Mouse (Mus musculus) ES-E14 (cell line): ENCODE results near the gene Fsd1l.

Source experiments
- HCFC1 ChIP-seq: IDR thresholded peaks from 2 replicates; pipeline ENCODE4 v1.6.1; 2012; ENCODE audit warnings: low read length, inconsistent platforms, borderline replicate concordance; ENCODE audit not compliant: insufficient read depth
- MAFK ChIP-seq: IDR thresholded peaks from 2 replicates; pipeline ENCODE4 v1.6.1; 2014; ENCODE audit warnings: mild to moderate bottlenecking, low read depth, low read length, inconsistent platforms; ENCODE audit not compliant: insufficient read depth
- ZNF384 ChIP-seq: IDR thresholded peaks from 2 replicates; pipeline ENCODE4 v1.6.1; 2012; ENCODE audit warnings: low read depth, low read length, inconsistent platforms

DNA sequence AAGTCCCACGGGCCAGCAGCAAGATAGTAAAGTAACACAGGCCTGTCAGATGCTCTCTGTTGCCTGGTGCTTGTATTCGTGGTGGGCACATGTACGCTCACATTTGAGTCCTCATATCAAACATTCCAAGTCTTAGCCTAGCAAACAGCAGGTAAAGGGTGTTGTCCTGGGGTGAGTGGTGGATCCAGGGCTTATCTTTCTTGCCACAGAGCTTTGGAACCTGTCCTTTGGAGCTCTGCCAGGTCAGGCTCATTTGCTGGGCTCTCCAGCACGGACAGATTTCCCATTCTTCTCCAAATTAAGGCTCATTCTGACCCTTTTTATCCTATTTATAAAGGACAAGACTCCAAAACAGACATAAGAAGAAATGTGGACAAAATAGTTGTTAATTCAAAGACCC is 41.1 kb upstream of the Fsd1l start:
- TF ChIP-seq HCFC1, result no peak
- TF ChIP-seq MAFK, result no peak
- no peak for TF ChIP-seq ZNF384
